Mouse (Mus musculus): ENCODE data around the gene Ppp2r3a.

The Ppp2r3a gene

DNA sequence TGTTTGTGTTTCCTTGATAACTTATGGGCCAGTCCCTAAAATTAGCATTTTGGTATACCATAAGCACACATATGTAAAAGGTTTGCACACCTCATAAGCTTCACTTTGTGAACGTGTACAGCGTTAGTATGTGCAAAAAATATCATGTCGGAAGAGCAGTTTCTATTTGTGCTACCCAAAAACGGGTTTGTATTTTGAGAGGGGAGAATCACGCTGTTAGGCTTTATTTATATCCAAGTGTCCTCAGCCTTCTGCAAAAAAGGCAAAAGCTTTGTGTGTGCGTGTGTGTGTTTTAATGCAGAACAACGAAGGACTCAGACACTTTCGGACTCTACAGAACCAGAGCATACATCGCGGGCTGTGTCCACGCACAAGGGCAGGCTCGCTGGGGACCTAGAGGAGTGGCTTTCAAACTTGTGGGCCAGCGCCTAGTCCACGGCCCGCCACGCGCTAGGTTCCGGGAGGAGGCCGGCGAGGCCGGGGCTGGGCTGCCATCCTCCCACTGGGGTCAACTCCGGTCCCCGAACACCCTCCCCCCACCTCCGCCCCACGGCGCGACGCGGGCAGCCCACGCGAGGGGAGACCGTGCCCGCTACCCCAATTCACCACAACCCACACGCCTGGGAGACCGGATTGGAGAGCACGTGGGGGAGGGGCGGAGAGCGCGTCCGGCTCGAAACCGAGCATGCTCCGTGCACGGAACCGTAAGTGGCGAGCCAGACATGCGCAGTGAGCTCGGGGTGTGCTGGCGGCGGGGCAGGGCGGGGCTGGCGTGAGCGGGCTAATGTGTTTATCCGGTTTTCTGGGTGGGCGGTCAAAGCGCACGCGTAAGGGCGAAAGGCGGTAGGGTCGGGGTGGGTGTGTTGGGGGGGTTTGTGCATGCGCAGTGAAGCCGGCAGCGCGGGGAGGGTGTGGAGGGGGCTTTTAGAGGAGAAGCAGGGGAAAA, 178.3 kb downstream of the Ppp2r3a start:
- DNase-seq: peak; percentile 99

GRCm38 (mm10) chr9:101072506-101072905, 179.1 kb downstream of the Ppp2r3a start:
- DNase-seq: no peak

DNA sequence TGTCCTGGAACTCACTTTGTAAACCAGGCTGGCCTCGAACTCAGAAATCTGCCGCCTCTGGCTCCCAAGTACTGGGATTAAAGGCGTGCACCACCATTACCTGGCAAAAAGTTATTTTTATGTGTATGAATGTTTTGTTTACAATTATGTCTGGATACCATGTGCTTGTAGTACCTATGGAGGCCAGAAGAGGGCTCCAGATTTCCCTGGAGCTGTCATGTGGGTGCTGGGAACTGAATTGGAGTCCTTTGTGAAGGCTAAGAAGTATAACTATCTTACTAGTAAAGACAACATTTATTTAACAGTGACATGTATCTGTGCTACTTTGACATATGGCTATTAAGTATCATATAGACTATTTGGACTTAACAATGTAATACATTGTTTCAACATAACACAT, 181.8 kb downstream of the Ppp2r3a start:
- DNase-seq: no peak

DNA sequence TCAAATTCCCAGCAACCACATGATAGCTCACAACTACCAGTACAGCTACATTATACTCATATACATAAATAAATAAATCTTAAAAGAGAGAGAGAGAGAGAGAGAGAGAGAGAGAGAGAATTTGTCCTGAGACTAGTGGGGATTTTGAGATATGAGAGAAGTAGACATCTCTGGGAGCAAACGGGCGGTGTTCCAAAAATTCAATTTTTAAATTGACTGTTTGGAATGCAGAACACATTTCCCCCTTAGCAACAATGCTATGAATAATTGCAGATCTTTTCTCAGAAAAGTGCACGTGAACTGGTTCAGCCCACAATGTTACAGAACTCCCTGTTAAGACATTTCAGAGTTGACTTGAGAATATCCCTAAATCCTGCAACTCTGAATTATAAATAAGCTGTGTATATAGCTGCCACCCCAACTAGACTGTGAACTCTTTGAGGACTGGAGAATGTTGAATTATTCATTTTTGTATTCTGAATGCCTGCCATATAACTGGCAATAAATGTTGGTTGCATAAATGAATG, 186.5 kb downstream of the Ppp2r3a start:
- no peak for DNase-seq

- DNase-seq: no peak
These were observed 189.3 kb downstream of the Ppp2r3a start for GRCm38 (mm10) chr9:101062253-101062780.

DNA sequence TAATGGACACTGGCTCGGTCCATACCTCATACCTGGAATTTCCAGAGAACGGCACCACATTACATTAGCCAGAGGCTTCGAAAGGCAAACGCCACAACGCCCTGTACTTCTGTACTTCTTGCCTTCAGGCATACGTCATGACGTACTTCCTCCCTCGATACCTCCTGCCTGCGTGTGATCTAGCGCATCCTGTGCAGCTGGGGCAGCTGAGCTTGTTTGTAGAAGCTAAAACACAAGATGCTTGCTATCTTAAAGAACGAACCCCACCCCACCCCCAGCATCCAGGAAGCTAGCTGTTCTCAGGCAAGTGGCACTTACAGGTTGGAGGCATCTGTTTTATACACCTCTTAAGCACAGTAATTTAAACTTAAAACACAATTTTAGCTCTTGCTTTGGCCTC, 190.6 kb downstream of the Ppp2r3a start:
- DNase-seq: no peak

GRCm38 (mm10) chr9:101057156-101057555, 194.4 kb downstream of the Ppp2r3a start:
- no peak for DNase-seq

All from lung, postnatal 14 days (tissue).